Mouse (Mus musculus): ENCODE data around the gene Gm27021. TPM values are rescaled to one million over a fixed set of nuclear protein-coding genes. Genes with fewer than 3 reads are reported as not detected.
A peak's percentile ranks its signal among the peaks of the same experiment; 100 is the strongest.

Gene Gm27021
- polyA plus RNA-seq, 1 experiment from 2014 or later, result 3.4 TPM

- Histone ChIP-seq H3K27me3 (ENCODE audit: control insufficient read depth, insufficient read depth, low read length) (no peaks in the 10 kb centered on the region), H3K4me1 (ENCODE audit: control insufficient read depth, insufficient read depth, low read length) (peaks cover 65% of the 10 kb centered on the region), H3K4me2 (peak overlapping the region; percentile 19; the same call in 1 of the 2 replicates), H3K36me3 (ENCODE audit: control insufficient read depth, insufficient read depth, low read length) (peaks cover 27% of the 10 kb centered on the region), H3K4me3 (ENCODE audit: low read depth, low read length) (no peak overlapping the region), H3K9me3 (ENCODE audit: control insufficient read depth, low read length) (no peaks in the 10 kb centered on the region), H3K9ac (ENCODE audit: low read length) (0 out of 2 replicates have a peak overlapping the region, but pooled peaks have one; percentile 24), H3K27ac (ENCODE audit: low read depth, low read length) (peak overlapping the region; percentile 49)
- ATAC-seq (ENCODE audit: low FRiP score) (peak; percentile 62), DNase-seq (ENCODE audit: low spot score, missing footprints) (peak; percentile 94)
- 15% methylated on average over 20 of the region's 20 CpGs for WGBS
These were observed 103.7 kb downstream of the Gm27021 start for GRCm38 (mm10) chr8:120563851-120564837.

- peak; percentile 91 for DNase-seq (ENCODE audit: low spot score, missing footprints)
- Histone ChIP-seq H3K9me3 (ENCODE audit: control insufficient read depth, low read length) (no peaks in the 10 kb centered on the region), H3K4me2 (no peak overlapping the region), H3K4me1 (ENCODE audit: control insufficient read depth, insufficient read depth, low read length) (peaks cover 70% of the 10 kb centered on the region), H3K27me3 (ENCODE audit: control insufficient read depth, insufficient read depth, low read length) (no peaks in the 10 kb centered on the region), H3K4me3 (ENCODE audit: low read depth, low read length) (no peak overlapping the region), H3K36me3 (ENCODE audit: control insufficient read depth, insufficient read depth, low read length) (peaks cover 19% of the 10 kb centered on the region), H3K9ac (ENCODE audit: low read length) (no peak overlapping the region), H3K27ac (ENCODE audit: low read depth, low read length) (peak overlapping the region; percentile 49)
- WGBS, result 14% methylated on average over 8 of the region's 8 CpGs
- peak; percentile 36; the same call in 1 of the 2 replicates for ATAC-seq (ENCODE audit: low FRiP score)
These were observed 104.5 kb downstream of the Gm27021 start for GRCm38 (mm10) chr8:120563348-120563724.

GRCm38 (mm10) chr8:120562680-120563347 is 105.1 kb downstream of the Gm27021 start:
- peaks cover 14% of the 10 kb centered on the region for H3K36me3 ChIP-seq (ENCODE audit: control insufficient read depth, insufficient read depth, low read length)
- ATAC-seq (ENCODE audit: low FRiP score) (no peak), DNase-seq (ENCODE audit: low spot score, missing footprints) (no peak)
- no peak overlapping the region for H3K4me3 ChIP-seq (ENCODE audit: low read depth, low read length)
- H3K4me1 ChIP-seq (ENCODE audit: control insufficient read depth, insufficient read depth, low read length), result peaks cover 75% of the 10 kb centered on the region
- no peaks in the 10 kb centered on the region for H3K9me3 ChIP-seq (ENCODE audit: control insufficient read depth, low read length)
- H3K27me3 ChIP-seq (ENCODE audit: control insufficient read depth, insufficient read depth, low read length), result no peaks in the 10 kb centered on the region
- H3K9ac ChIP-seq (ENCODE audit: low read length), result no peak overlapping the region
- no peak overlapping the region for H3K4me2 ChIP-seq
- peak overlapping the region; percentile 49 for H3K27ac ChIP-seq (ENCODE audit: low read depth, low read length)
- WGBS, result 76% methylated on average over 18 of the region's 18 CpGs

- no peak overlapping the region for H3K4me2 ChIP-seq
- ATAC-seq (ENCODE audit: low FRiP score), result no peak
- H3K4me1 ChIP-seq (ENCODE audit: control insufficient read depth, insufficient read depth, low read length), result peaks cover 85% of the 10 kb centered on the region
- H3K9me3 ChIP-seq (ENCODE audit: control insufficient read depth, low read length), result no peaks in the 10 kb centered on the region
- no peak overlapping the region for H3K4me3 ChIP-seq (ENCODE audit: low read depth, low read length)
- no peaks in the 10 kb centered on the region for H3K27me3 ChIP-seq (ENCODE audit: control insufficient read depth, insufficient read depth, low read length)
- 85% methylated on average over 22 of the region's 22 CpGs for WGBS
- no peak for DNase-seq (ENCODE audit: low spot score, missing footprints)
- no peak overlapping the region for H3K9ac ChIP-seq (ENCODE audit: low read length)
- H3K36me3 ChIP-seq (ENCODE audit: control insufficient read depth, insufficient read depth, low read length), result peaks cover 4% of the 10 kb centered on the region
- H3K27ac ChIP-seq (ENCODE audit: low read depth, low read length), result no peak overlapping the region
These were observed 106.1 kb downstream of the Gm27021 start for GRCm38 (mm10) chr8:120561539-120562435.

- Histone ChIP-seq H3K9me3 (ENCODE audit: control insufficient read depth, low read length) (no peaks in the 10 kb centered on the region), H3K27ac (ENCODE audit: low read depth, low read length) (peak overlapping the region; percentile 31), H3K4me2 (no peak overlapping the region), H3K4me1 (ENCODE audit: control insufficient read depth, insufficient read depth, low read length) (peaks cover 92% of the 10 kb centered on the region), H3K4me3 (ENCODE audit: low read depth, low read length) (no peak overlapping the region), H3K27me3 (ENCODE audit: control insufficient read depth, insufficient read depth, low read length) (no peaks in the 10 kb centered on the region), H3K9ac (ENCODE audit: low read length) (no peak overlapping the region), H3K36me3 (ENCODE audit: control insufficient read depth, insufficient read depth, low read length) (no peaks in the 10 kb centered on the region)
- ATAC-seq (ENCODE audit: low FRiP score), result no peak
- DNase-seq (ENCODE audit: low spot score, missing footprints), result no peak
- WGBS, result 79% methylated on average over 5 of the region's 5 CpGs
These were observed 107.3 kb downstream of the Gm27021 start for GRCm38 (mm10) chr8:120560535-120560934.

GRCm38 (mm10) chr8:120559654-120560053 is 108.2 kb downstream of the Gm27021 start:
- Histone ChIP-seq H3K9ac (ENCODE audit: low read length) (peak overlapping the region; percentile 31; the same call in 1 of the 2 replicates), H3K27ac (ENCODE audit: low read depth, low read length) (peak overlapping the region; percentile 31), H3K4me2 (no peak overlapping the region), H3K36me3 (ENCODE audit: control insufficient read depth, insufficient read depth, low read length) (no peaks in the 10 kb centered on the region), H3K9me3 (ENCODE audit: control insufficient read depth, low read length) (no peaks in the 10 kb centered on the region), H3K27me3 (ENCODE audit: control insufficient read depth, insufficient read depth, low read length) (no peaks in the 10 kb centered on the region), H3K4me1 (ENCODE audit: control insufficient read depth, insufficient read depth, low read length) (peaks cover 92% of the 10 kb centered on the region), H3K4me3 (ENCODE audit: low read depth, low read length) (no peak overlapping the region)
- DNase-seq (ENCODE audit: low spot score, missing footprints) (no peak), ATAC-seq (ENCODE audit: low FRiP score) (peak; percentile 22)
- WGBS, result 9% methylated on average over 11 of the region's 11 CpGs

Other genes with a start within 250 kb of the Gm27021 start
- 113 and 120 TPM in 2 replicates for gene Gins2, start 78.8 kb downstream of the Gm27021 start, polyA plus RNA-seq (2014; fragmentation: Nextera tagmentation; extraction: Ambion mirVana)
- gene 1190005I06Rik, start 20.4 kb downstream of the Gm27021 start, polyA plus RNA-seq (2014; fragmentation: Nextera tagmentation; extraction: Ambion mirVana), result 2.9 and 4.4 TPM in 2 replicates
- gene Cox4i1, start 143 bp upstream of the Gm27021 start, polyA plus RNA-seq (2014; fragmentation: Nextera tagmentation; extraction: Ambion mirVana), result 937 and 953 TPM in 2 replicates
- 292 and 306 TPM in 2 replicates for gene Emc8, start 494 bp upstream of the Gm27021 start, polyA plus RNA-seq (2014; fragmentation: Nextera tagmentation; extraction: Ambion mirVana)
- 4.7 and 4.9 TPM in 2 replicates for gene Irf8, start 68.3 kb upstream of the Gm27021 start, polyA plus RNA-seq (2014; fragmentation: Nextera tagmentation; extraction: Ambion mirVana)